Mouse (Mus musculus) embryonic facial prominence, embryonic 10.5 days (tissue): ENCODE measurements around the gene Emb. TPM values are rescaled to one million over a fixed set of nuclear protein-coding genes. Genes with fewer than 3 reads are reported as not detected.
A peak's percentile ranks its signal among the peaks of the same experiment; 100 is the strongest.
"Not testable (repeated sequence)": the region's sequence is repeated elsewhere in the genome, so short reads cannot be mapped to it uniquely, and the experiment has no call there.

ENCODE experiments used
- DNase-seq: peaks from one replicate; pipeline ENCODE4 v3.0.0-alpha.2; 2017; ENCODE audit warnings: low spot score
- H3K27ac ChIP-seq: fragments of 300-500 bp; sonication (generic); replicated peaks from 2 replicates; pipeline ENCODE4 v1.5.1; 2016; ENCODE audit warnings: mild to moderate bottlenecking
- H3K27me3 ChIP-seq: fragments of 300-500 bp; sonication (generic); replicated peaks from 2 replicates; pipeline ENCODE4 v1.6.1; 2016; ENCODE audit warnings: low read depth, mild to moderate bottlenecking; ENCODE audit not compliant: poor library complexity, severe bottlenecking
- H3K36me3 ChIP-seq: fragments of 300-500 bp; sonication (generic); replicated peaks from 2 replicates; pipeline ENCODE4 v1.6.1; 2016; ENCODE audit warnings: mild to moderate bottlenecking, moderate library complexity
- H3K4me1 ChIP-seq: fragments of 300-500 bp; sonication (generic); 2 replicates; pipeline ENCODE4 v1.6.1; 2016
- H3K4me3 ChIP-seq: fragments of 300-500 bp; sonication (generic); 2 replicates; pipeline ENCODE4 v1.5.1; 2016; ENCODE audit warnings: mild to moderate bottlenecking, moderate library complexity
- H3K9me3 ChIP-seq: fragments of 300-500 bp; sonication (generic); 2 replicates; pipeline ENCODE4 v1.6.1; 2016; ENCODE audit warnings: mild to moderate bottlenecking
- WGBS: fragments of 180-500 bp; shearing (Covaris S2); methylation state at CpG from one replicate; pipeline ENCODE4 v1.1.7; 2016; 5-methylcytosine and 5-hydroxymethylcytosine counted together
- polyA plus RNA-seq: library from polyadenylated mRNA; unstranded; fragments of >200 nt; fragmentation: Nextera tagmentation; extraction: Ambion mirVana; gene quantifications from 2 replicates; pipeline ENCODE4 v1.2.1, GENCODE M21; 2016

Emb gene
- 49.2 and 54.0 TPM in 2 replicates for polyA plus RNA-seq

GRCm38 (mm10) chr13:117208236-117208635 lies at the start of gene Emb:
Gene Emb (plus strand): TSS chr13:117208536.
- Histone ChIP-seq H3K9me3 (no peaks in the 10 kb centered on the region), H3K27me3 (no peaks in the 10 kb centered on the region), H3K36me3 (no peaks in the 10 kb centered on the region), H3K4me1 (peaks cover 11% of the 10 kb centered on the region), H3K4me3 (no peak within 1 kb of the TSS), H3K27ac (no peak within 1 kb of the TSS)
- WGBS: 80% methylated on average over 6 of the region's 6 CpGs
- DNase-seq: no peak

GRCm38 (mm10) chr13:117163906-117164305 lies 44.4 kb upstream of the Emb start:
- H3K36me3 ChIP-seq: no peaks in the 10 kb centered on the region
- H3K27me3 ChIP-seq: no peaks in the 10 kb centered on the region
- H3K27ac ChIP-seq: no peak overlapping the region
- no peak for DNase-seq
- no peaks in the 10 kb centered on the region for H3K4me1 ChIP-seq
- no peak overlapping the region for H3K4me3 ChIP-seq
- H3K9me3 ChIP-seq: no peaks in the 10 kb centered on the region
- WGBS: 91% methylated on average over 5 of the region's 5 CpGs

GRCm38 (mm10) chr13:117165071-117165470 lies 43.3 kb upstream of the Emb start:
- Histone ChIP-seq H3K4me3 (no peak overlapping the region), H3K9me3 (no peaks in the 10 kb centered on the region), H3K27ac (no peak overlapping the region), H3K27me3 (no peaks in the 10 kb centered on the region), H3K36me3 (no peaks in the 10 kb centered on the region), H3K4me1 (no peaks in the 10 kb centered on the region)
- WGBS: 94% methylated on average over 8 of the region's 8 CpGs
- DNase-seq: no peak

GRCm38 (mm10) chr13:117180912-117181311 lies 27.4 kb upstream of the Emb start:
- H3K9me3 ChIP-seq, H3K27ac ChIP-seq, H3K4me1 ChIP-seq, DNase-seq, H3K36me3 ChIP-seq, H3K27me3 ChIP-seq, H3K4me3 ChIP-seq: not testable (repeated sequence)
- WGBS: 67% methylated on average over 3 of the region's 3 CpGs

GRCm38 (mm10) chr13:117183288-117183687 lies 25.0 kb upstream of the Emb start:
- no peaks in the 10 kb centered on the region for H3K9me3 ChIP-seq
- no peak for DNase-seq
- no peaks in the 10 kb centered on the region for H3K36me3 ChIP-seq
- H3K4me3 ChIP-seq: no peak overlapping the region
- H3K27me3 ChIP-seq: no peaks in the 10 kb centered on the region
- no peaks in the 10 kb centered on the region for H3K4me1 ChIP-seq
- 80% methylated on average over 6 of the region's 6 CpGs for WGBS
- no peak overlapping the region for H3K27ac ChIP-seq

- 86% methylated on average over 6 of the region's 6 CpGs for WGBS
- Histone ChIP-seq H3K36me3 (no peaks in the 10 kb centered on the region), H3K27ac (no peak overlapping the region), H3K27me3 (no peaks in the 10 kb centered on the region), H3K9me3 (no peaks in the 10 kb centered on the region), H3K4me1 (no peaks in the 10 kb centered on the region), H3K4me3 (no peak overlapping the region)
- no peak for DNase-seq
These were observed 23.0 kb upstream of the Emb start for GRCm38 (mm10) chr13:117185329-117185728.

- no peaks in the 10 kb centered on the region for H3K4me1 ChIP-seq
- no peak overlapping the region for H3K27ac ChIP-seq
- H3K4me3 ChIP-seq: no peak overlapping the region
- H3K9me3 ChIP-seq: no peaks in the 10 kb centered on the region
- H3K36me3 ChIP-seq: no peaks in the 10 kb centered on the region
- no peak for DNase-seq
- H3K27me3 ChIP-seq: no peaks in the 10 kb centered on the region
- 82% methylated on average over 5 of the region's 5 CpGs for WGBS
These were observed 16.2 kb upstream of the Emb start for GRCm38 (mm10) chr13:117192161-117192560.

GRCm38 (mm10) chr13:117193422-117193983 lies 14.8 kb upstream of the Emb start:
- Histone ChIP-seq H3K4me1 (no peaks in the 10 kb centered on the region), H3K9me3 (no peaks in the 10 kb centered on the region), H3K36me3 (no peaks in the 10 kb centered on the region), H3K4me3 (no peak overlapping the region), H3K27me3 (no peaks in the 10 kb centered on the region), H3K27ac (no peak overlapping the region)
- DNase-seq: no peak
- WGBS: 68% methylated on average over 7 of the region's 7 CpGs

GRCm38 (mm10) chr13:117195569-117196495 lies 12.5 kb upstream of the Emb start:
- no peak for DNase-seq
- WGBS: 86% methylated on average over 13 of the region's 13 CpGs
- Histone ChIP-seq H3K4me3 (no peak overlapping the region), H3K9me3 (no peaks in the 10 kb centered on the region), H3K4me1 (no peaks in the 10 kb centered on the region), H3K27ac (no peak overlapping the region), H3K36me3 (no peaks in the 10 kb centered on the region), H3K27me3 (no peaks in the 10 kb centered on the region)

GRCm38 (mm10) chr13:117197666-117198065 lies 10.7 kb upstream of the Emb start:
- no peaks in the 10 kb centered on the region for H3K4me1 ChIP-seq
- no peaks in the 10 kb centered on the region for H3K36me3 ChIP-seq
- no peaks in the 10 kb centered on the region for H3K27me3 ChIP-seq
- H3K9me3 ChIP-seq: no peaks in the 10 kb centered on the region
- DNase-seq: no peak
- no peak overlapping the region for H3K4me3 ChIP-seq
- H3K27ac ChIP-seq: no peak overlapping the region
- WGBS: 95% methylated on average over 2 of the region's 2 CpGs

- no peaks in the 10 kb centered on the region for H3K4me1 ChIP-seq
- no peaks in the 10 kb centered on the region for H3K27me3 ChIP-seq
- H3K4me3 ChIP-seq: no peak overlapping the region
- WGBS: 89% methylated on average over 7 of the region's 7 CpGs
- peak; percentile 82 for DNase-seq
- H3K36me3 ChIP-seq: no peaks in the 10 kb centered on the region
- H3K27ac ChIP-seq: no peak overlapping the region
- H3K9me3 ChIP-seq: no peaks in the 10 kb centered on the region
These were observed 9.8 kb upstream of the Emb start for GRCm38 (mm10) chr13:117198402-117199083.

- Histone ChIP-seq H3K9me3 (no peaks in the 10 kb centered on the region), H3K4me1 (no peaks in the 10 kb centered on the region; the same call in 1 of the 2 replicates), H3K27me3 (no peaks in the 10 kb centered on the region), H3K4me3 (no peak overlapping the region), H3K27ac (no peak overlapping the region), H3K36me3 (no peaks in the 10 kb centered on the region)
- whole genome bisulfite sequencing: 50% methylated on average over 22 of the region's 22 CpGs
- peak; percentile 45 for DNase-seq
These were observed 5.4 kb upstream of the Emb start for GRCm38 (mm10) chr13:117202755-117203471.
